Mouse (Mus musculus): Measurements from ENCODE around the gene C730034F03Rik. TPM values are rescaled to one million over a fixed set of nuclear protein-coding genes. Genes with fewer than 3 reads are reported as not detected.

Gene C730034F03Rik
- polyA plus RNA-seq, 1 experiment from 2014 or later: 4.6 TPM

Other genes with a start within 250 kb of the C730034F03Rik start
- 86.4 and 107 TPM in 2 replicates for gene Plxnb2, start 248.8 kb upstream of the C730034F03Rik start, polyA plus RNA-seq (2014; fragmentation: Nextera tagmentation; extraction: Ambion mirVana)
- gene Dennd6b, start 233.1 kb upstream of the C730034F03Rik start, polyA plus RNA-seq (2014; fragmentation: Nextera tagmentation; extraction: Ambion mirVana): 85.2 and 117 TPM in 2 replicates
- gene Ppp6r2, start 218.0 kb upstream of the C730034F03Rik start, polyA plus RNA-seq (2014; fragmentation: Nextera tagmentation; extraction: Ambion mirVana): 88.6 and 90.0 TPM in 2 replicates
- gene Sbf1, start 114.3 kb upstream of the C730034F03Rik start, polyA plus RNA-seq (2014; fragmentation: Nextera tagmentation; extraction: Ambion mirVana): 103 and 109 TPM in 2 replicates
- gene Adm2, start 106.9 kb upstream of the C730034F03Rik start, polyA plus RNA-seq (2014; fragmentation: Nextera tagmentation; extraction: Ambion mirVana): not detected in 2 replicates
- not detected in 2 replicates for gene Miox, start 95.2 kb upstream of the C730034F03Rik start, polyA plus RNA-seq (2014; fragmentation: Nextera tagmentation; extraction: Ambion mirVana)
- gene Lmf2, start 73.9 kb upstream of the C730034F03Rik start, polyA plus RNA-seq (2014; fragmentation: Nextera tagmentation; extraction: Ambion mirVana): 18.3 and 23.9 TPM in 2 replicates
- 106 and 111 TPM in 2 replicates for gene Ncaph2, start 73.9 kb upstream of the C730034F03Rik start, polyA plus RNA-seq (2014; fragmentation: Nextera tagmentation; extraction: Ambion mirVana)
- 12.2 and 20.7 TPM in 2 replicates for gene Sco2, start 55.7 kb upstream of the C730034F03Rik start, polyA plus RNA-seq (2014; fragmentation: Nextera tagmentation; extraction: Ambion mirVana)
- gene Tymp, start 52.5 kb upstream of the C730034F03Rik start, polyA plus RNA-seq (2014; fragmentation: Nextera tagmentation; extraction: Ambion mirVana): 2.7 and 3.0 TPM in 2 replicates
- 0.74 and 0.82 TPM in 2 replicates for gene Odf3b, start 50.3 kb upstream of the C730034F03Rik start, polyA plus RNA-seq (2014; fragmentation: Nextera tagmentation; extraction: Ambion mirVana)
- gene Klhdc7b, start 44.7 kb upstream of the C730034F03Rik start, polyA plus RNA-seq (2014; fragmentation: Nextera tagmentation; extraction: Ambion mirVana): 0.08 TPM in 1 of 2 replicates, not detected in the other
- gene Syce3, start 19.1 kb upstream of the C730034F03Rik start, polyA plus RNA-seq (2014; fragmentation: Nextera tagmentation; extraction: Ambion mirVana): not detected in 2 replicates
- 0.97 and 1.5 TPM in 2 replicates for gene Cpt1b, start 3.7 kb upstream of the C730034F03Rik start, polyA plus RNA-seq (2014; fragmentation: Nextera tagmentation; extraction: Ambion mirVana)
- not detected in 2 replicates for gene Gm44502, start 107 bp downstream of the C730034F03Rik start, polyA plus RNA-seq (2014; fragmentation: Nextera tagmentation; extraction: Ambion mirVana)
- 76.3 and 84.0 TPM in 2 replicates for gene Chkb, start 319 bp downstream of the C730034F03Rik start, polyA plus RNA-seq (2014; fragmentation: Nextera tagmentation; extraction: Ambion mirVana)
- gene Mapk8ip2, start 24.3 kb downstream of the C730034F03Rik start, polyA plus RNA-seq (2014; fragmentation: Nextera tagmentation; extraction: Ambion mirVana): 57.6 and 61.6 TPM in 2 replicates
- 16.0 and 21.7 TPM in 2 replicates for gene Arsa, start 47.8 kb downstream of the C730034F03Rik start, polyA plus RNA-seq (2014; fragmentation: Nextera tagmentation; extraction: Ambion mirVana)
- 9.9 and 11.5 TPM in 2 replicates for gene Shank3, start 70.0 kb downstream of the C730034F03Rik start, polyA plus RNA-seq (2014; fragmentation: Nextera tagmentation; extraction: Ambion mirVana)
- gene Acr, start 138.7 kb downstream of the C730034F03Rik start, polyA plus RNA-seq (2014; fragmentation: Nextera tagmentation; extraction: Ambion mirVana): 2.1 and 2.3 TPM in 2 replicates
- 82.6 and 88.4 TPM in 2 replicates for gene Rabl2, start 162.3 kb downstream of the C730034F03Rik start, polyA plus RNA-seq (2014; fragmentation: Nextera tagmentation; extraction: Ambion mirVana)